Mouse (Mus musculus) brain, adult 2 months (tissue): ENCODE data around the gene Klhl18.
A peak's percentile ranks its signal among the peaks of the same experiment; 100 is the strongest.
"Not testable (repeated sequence)": the region's sequence is repeated elsewhere in the genome, so short reads cannot be mapped to it uniquely, and the experiment has no call there.

ENCODE experiments used
- DNase-seq: peaks from one replicate; pipeline ENCODE4 v3.0.0; 2011; ENCODE audit warnings: low read depth, low spot score

Klhl18 gene

DNA sequence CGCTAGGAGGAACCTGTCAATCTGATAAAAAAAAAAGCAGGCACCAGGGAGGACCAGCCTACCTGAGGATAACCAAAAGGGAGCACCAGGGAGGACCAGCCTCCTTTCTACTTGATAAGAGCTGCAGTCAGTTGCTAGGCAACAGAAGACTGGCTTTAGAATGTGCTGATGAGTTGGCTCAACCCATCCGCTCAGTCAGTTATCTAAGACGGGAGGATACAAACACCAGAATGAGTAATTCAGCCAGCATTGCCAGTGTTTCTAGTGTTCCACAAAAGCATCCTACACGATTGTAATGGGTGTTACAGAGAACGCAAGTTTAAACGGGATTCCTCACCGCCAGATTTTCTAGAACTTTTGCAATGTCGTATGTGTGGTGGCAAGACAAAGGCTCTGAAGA lies 45.3 kb downstream of the Klhl18 start:
- DNase-seq = peak; percentile 94

- DNase-seq = no peak
These were observed 56.9 kb downstream of the Klhl18 start, which contains the start of gene Ngp for GRCm38 (mm10) chr9:110419511-110420112. Gene Ngp, plus strand, starts transcription at chr9:110419747.

DNA sequence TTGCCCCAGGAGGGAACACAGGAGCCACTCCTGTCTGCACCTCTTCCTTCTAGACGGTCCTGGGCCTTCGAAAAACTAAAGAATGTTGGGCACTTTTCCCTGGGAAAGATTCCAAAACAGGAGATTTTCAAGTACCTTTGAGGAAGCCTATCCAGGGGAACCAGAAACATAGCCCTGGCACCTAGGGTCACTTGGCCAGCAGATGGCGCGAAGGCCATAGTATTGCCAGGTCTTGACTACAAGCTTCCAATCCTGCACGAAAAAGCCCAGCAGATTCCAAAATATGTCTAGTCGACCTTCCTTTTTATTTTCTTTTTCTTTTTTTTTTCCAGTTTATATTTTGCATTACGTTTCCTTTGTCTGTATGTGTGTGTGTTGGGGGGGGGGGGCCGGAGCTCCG lies 62.7 kb downstream of the Klhl18 start:
- DNase-seq = peak; percentile 55

DNA sequence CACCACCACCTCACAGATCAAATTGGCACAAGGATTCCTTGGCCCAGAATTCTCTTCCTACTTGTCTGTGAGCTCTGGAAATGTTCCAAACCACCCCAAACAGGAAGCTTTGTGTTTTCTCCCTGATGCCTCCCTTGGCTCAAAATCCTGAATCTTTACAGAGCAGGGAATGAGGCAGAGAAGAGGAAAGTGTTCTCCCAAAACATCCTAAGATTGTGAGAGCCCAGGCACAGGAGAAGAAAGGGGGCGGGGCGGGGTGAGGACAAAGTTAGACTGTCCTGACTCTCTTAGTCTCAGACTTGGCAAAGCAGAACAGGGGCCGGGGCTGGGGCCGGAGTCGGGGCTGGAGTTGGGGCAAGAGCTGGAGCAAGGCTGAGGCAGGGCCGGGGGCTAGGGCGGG lies 63.6 kb downstream of the Klhl18 start:
- DNase-seq = peak; percentile 46

DNA sequence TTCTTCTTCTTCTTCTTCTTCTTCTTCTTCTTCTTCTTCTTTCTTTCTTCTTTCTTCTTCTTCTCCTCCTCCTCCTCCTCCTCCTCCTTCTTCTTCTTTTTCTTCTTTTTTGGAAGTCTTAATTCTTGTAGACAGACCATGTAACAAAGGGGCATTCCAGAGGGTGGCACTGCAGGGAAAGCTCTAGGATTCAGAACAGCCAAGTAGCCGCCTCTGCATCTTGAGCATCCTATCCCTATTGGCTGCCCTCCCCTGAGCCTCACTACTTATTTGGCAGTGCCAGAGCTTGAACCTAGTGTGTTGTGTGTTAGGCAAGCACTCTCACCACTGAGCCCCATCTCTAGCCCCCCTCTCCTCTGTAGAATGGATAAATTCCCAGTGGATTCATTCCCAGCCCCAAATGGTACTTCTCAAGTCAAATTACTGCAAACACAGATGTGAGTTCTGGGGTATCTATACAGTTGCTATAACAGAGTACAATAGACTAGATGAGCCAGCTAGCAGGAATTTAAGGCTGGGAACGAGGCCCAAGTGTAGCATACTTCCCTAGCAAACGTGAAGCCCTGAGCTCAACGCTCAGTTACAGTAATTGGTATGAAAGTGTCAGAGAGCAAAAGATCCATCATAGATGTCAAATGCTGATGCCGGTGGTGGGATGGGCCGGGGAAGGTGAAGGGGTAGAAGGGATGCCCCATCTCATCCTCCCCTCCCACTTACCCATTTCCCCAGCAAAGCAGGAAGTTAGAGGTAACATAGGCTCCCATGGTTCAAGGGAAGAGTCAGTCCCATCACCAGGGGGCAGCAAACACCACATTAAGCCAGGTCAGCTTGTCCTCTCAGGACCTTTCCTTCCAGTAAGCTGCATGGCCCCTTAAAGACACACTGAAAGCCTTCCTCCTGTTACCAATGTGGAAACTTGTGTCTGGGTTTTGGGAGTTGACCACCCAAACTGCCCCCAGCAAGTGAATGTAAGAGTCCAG lies 65.3 kb downstream of the Klhl18 start:
- peak; percentile 88 for DNase-seq

- peak; percentile 99 for DNase-seq
These were observed 68.3 kb downstream of the Klhl18 start, which contains the start of gene Ptpn23 for GRCm38 (mm10) chr9:110408099-110408773. Gene Ptpn23, minus strand, starts transcription at chr9:110408213.

GRCm38 (mm10) chr9:110407311-110408098 lies 69.0 kb downstream of the Klhl18 start:
- peak; percentile 42 for DNase-seq

DNA sequence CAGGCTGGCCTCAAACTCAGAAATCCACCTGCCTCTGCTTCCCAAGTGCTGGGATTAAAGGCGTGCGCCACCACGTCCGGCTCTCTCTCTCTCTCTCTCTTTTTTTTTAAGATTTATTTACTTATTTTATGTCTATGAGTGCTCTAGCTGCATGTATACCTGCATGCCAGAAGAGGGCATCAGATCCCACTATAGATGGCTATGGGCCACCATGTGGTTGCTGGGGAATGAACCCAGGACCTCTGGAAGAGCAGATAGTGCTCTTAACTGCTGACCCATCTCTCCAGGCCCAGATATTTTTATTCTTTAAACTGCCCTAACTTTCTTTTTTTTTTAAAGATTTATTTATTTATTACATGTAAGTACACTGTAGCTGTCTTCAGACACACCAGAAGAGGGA lies 73.3 kb downstream of the Klhl18 start:
- DNase-seq = not testable (repeated sequence)

DNA sequence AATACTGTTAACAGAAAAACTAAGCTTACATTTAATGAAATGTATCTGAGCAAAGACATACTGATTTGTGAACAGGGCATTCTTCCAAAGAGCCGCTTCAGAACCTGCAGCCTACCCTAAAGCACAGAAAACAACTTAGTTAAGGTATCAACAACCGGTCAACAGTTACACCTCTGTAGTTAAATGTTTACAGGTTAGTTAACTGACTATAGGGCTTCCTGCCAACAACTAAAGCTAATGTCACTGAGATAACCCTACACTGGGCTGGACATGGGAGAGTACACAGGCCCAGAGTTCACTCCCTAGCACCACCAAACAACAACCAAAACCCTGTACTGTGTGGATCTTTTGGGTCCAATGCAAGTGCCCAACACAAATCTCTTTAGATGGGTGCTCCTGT lies 73.8 kb downstream of the Klhl18 start:
- no peak for DNase-seq

GRCm38 (mm10) chr9:110400650-110401049 lies 75.8 kb downstream of the Klhl18 start:
- no peak for DNase-seq

- no peak for DNase-seq
These were observed 83.2 kb downstream of the Klhl18 start for GRCm38 (mm10) chr9:110393295-110393694.

DNA sequence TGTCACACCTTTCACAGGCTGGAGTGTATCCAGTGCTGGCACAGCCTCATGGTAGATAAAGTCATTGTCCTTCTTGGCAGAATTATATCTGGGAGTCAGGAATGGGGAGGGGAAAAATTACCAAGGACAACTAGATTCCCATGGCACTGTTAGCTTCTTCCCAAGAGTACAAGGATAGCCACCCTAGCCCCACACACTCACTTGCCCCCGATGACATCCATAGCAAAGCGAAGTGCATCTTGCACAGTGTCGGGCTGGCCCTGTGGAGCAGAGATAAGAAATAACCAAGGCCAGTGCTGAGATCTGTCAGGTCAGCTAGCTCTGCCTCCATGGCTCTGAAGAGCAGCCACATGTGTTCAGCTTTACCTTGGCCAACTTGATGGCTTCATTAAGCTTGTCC lies 85.7 kb downstream of the Klhl18 start:
- DNase-seq = no peak

GRCm38 (mm10) chr9:110388011-110388410 lies 88.5 kb downstream of the Klhl18 start:
- no peak for DNase-seq

- DNase-seq = peak; percentile 66
These were observed 92.0 kb downstream of the Klhl18 start for GRCm38 (mm10) chr9:110384369-110384929.

GRCm38 (mm10) chr9:110381292-110381691 lies 95.2 kb downstream of the Klhl18 start:
- DNase-seq = no peak

DNA sequence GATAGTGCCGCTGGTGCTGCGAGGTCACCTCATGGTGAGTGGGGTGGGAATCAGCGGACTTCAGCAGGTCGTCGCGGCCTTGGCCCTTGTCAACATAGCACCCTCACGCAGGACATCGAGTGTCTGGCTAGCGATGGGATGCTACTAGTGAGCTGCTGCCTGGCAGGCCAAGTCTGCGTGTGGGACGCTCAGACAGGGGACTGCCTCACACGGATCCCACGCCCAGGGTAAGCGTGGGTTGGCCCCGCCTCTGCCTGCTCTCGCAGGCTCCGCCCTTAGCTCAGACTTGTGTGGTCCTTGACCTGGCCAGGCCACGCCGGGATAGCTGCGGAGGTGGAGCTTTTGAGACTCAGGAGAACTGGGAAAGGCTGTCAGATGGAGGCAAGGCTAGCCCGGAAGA lies 95.8 kb downstream of the Klhl18 start:
- DNase-seq = no peak

GRCm38 (mm10) chr9:110379361-110379760 lies 97.1 kb downstream of the Klhl18 start:
- no peak for DNase-seq

- DNase-seq = not testable (repeated sequence)
These were observed 98.8 kb downstream of the Klhl18 start for GRCm38 (mm10) chr9:110377655-110378054.
